Mouse (Mus musculus) ES-E14 (cell line): ENCODE data around the gene Nebl.

Source experiments
- CHD2 ChIP-seq: IDR thresholded peaks from 2 replicates; pipeline ENCODE4 v1.6.1; 2014; ENCODE audit warnings: mild to moderate bottlenecking, low read depth, low read length, inconsistent platforms
- HCFC1 ChIP-seq: IDR thresholded peaks from 2 replicates; pipeline ENCODE4 v1.6.1; 2012; ENCODE audit warnings: low read length, inconsistent platforms, borderline replicate concordance; ENCODE audit not compliant: insufficient read depth
- MAFK ChIP-seq: IDR thresholded peaks from 2 replicates; pipeline ENCODE4 v1.6.1; 2014; ENCODE audit warnings: mild to moderate bottlenecking, low read depth, low read length, inconsistent platforms; ENCODE audit not compliant: insufficient read depth
- ZC3H11A ChIP-seq: IDR thresholded peaks from 2 replicates; pipeline ENCODE4 v1.6.1; 2012; ENCODE audit warnings: low read depth, mild to moderate bottlenecking, inconsistent platforms, low read length, borderline replicate concordance
- ZNF384 ChIP-seq: IDR thresholded peaks from 2 replicates; pipeline ENCODE4 v1.6.1; 2012; ENCODE audit warnings: low read depth, low read length, inconsistent platforms

- TF ChIP-seq ZC3H11A (no peak), CHD2 (no peak), ZNF384 (no peak), HCFC1 (no peak), MAFK (no peak)
Observed at GRCm38 (mm10) chr2:17414324-17414723, 316.9 kb downstream of the Nebl start.
